Mouse (Mus musculus) liver (tissue): ENCODE results near the gene Pom121.

ENCODE experiments used
- DNase-seq: peaks from one replicate; pipeline ENCODE4 v3.0.0-alpha.2; 2020; ENCODE audit warnings: mixed read lengths

Gene Pom121

DNA sequence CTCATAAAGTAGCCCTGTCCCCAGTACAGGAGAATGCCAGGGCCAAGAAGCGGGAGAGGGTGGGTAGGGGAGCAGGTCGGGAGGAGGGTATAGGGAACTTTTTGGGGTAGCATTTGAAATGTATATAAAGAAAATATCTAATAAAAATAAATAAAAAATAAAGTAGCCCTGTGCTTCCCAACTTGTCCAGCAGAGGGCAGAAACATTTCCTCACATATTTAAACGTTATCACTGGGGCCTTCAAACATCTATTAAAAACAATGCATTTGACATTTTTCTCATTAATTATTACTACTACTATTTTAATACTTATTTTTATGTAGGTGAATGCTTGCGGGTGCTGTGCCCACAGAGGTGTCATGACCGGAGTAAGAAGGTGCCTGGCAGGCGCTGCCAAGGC, 26.5 kb downstream of the Pom121 start:
- no peak for DNase-seq

- DNase-seq = peak; percentile 30
Observed at GRCm38 (mm10) chr5:135363540-135363939, 30.8 kb downstream of the Pom121 start.

- no peak for DNase-seq
Observed at GRCm38 (mm10) chr5:135362572-135362971, 31.8 kb downstream of the Pom121 start.

GRCm38 (mm10) chr5:135359772-135360171, 34.6 kb downstream of the Pom121 start:
- no peak for DNase-seq

DNA sequence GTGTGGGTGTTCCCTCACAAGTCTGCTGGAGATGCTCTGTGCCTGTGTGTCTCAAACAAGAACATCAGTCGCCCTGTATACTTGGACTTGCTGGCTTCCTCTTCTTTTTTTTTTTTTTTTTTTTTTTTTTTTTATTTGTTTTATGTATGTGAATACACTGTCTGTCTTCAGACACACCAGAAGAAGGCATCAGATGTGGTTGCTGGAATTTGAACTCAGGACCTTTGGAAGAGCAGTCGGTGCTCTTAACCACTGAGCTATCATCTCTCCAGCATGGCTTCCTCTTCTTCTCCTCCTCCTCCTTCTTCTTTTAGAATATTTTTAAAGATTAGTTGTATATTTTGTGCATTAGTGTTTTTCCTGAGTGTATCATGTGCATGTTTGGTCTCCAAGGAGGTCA, 36.8 kb downstream of the Pom121 start:
- no peak for DNase-seq

GRCm38 (mm10) chr5:135356090-135356489, 38.3 kb downstream of the Pom121 start:
- no peak for DNase-seq

GRCm38 (mm10) chr5:135353564-135353963, 40.8 kb downstream of the Pom121 start:
- peak; percentile 34 for DNase-seq

GRCm38 (mm10) chr5:135352995-135353394, 41.4 kb downstream of the Pom121 start, which contains the start of gene Trim50:
TSS of gene Trim50 (plus strand) at chr5:135353295.
- DNase-seq = no peak

GRCm38 (mm10) chr5:135351606-135352005, 42.7 kb downstream of the Pom121 start:
- DNase-seq = no peak

DNA sequence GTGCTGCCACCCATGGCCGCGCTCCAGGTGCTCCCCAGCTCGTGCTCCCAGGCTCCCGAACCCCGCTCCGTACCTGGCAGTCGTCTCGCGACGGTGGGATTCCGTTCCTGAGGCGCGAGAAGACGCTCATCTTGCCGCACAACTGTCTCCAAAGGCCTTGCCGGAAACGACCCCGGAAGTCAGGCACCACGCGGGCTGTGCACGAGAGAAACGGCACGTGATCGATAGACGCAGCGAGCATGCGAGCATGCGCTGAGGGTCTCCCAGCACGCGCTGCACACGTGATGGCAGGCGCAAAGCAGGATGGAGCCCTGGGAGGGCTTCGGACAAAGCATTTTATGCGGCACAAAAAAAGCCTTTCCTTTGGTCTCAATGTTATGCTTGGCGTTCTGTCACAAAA, 44.5 kb downstream of the Pom121 start, which contains the start of gene Fkbp6:
TSS of gene Fkbp6 (minus strand) at position 183 of the 400 bp plus-strand sequence.
- DNase-seq = no peak

DNA sequence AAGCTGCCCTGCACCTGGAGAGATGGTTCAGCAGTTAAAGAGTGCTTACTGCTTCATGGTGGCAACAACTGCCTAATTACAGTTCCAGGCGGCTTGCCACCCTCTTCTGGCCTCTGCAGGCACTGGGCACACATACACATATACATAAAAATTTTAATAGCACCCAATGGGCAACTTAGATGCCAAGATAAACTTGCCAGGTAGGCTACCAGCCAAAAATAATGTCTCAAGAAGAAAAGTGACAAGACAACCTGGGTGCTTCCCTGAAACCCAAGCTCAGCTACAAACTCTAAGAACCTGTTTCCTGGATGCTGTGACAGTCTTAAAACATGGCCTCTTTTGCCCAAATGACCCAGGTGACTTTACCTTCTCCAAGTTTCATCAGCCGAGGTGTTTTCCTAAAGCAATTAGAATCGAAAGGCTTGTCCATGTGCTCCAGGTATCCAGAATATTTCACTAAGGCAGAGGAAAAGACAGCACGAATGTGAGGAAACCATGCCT, 46.8 kb downstream of the Pom121 start:
- no peak for DNase-seq

DNA sequence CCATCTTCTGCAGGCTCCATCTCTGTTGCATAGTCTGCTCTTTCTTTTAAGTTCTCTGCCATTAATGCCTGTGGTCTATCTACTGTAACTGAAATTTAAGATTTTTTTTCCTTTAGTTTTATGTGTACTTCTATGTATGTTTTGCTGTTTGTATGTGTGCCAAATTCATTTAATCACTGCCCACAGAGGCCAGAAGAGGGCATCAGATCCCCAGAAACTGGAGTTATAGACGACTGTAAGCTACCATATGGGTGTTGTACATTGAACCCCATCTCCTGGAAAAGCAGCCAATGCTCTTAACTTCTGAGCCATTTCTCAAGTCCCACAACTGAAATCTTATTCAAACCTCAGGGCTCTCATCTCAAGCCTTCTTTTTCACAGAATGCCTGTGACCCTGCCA, 47.9 kb downstream of the Pom121 start:
- DNase-seq = no peak

GRCm38 (mm10) chr5:135345989-135346388, 48.4 kb downstream of the Pom121 start:
- no peak for DNase-seq

DNA sequence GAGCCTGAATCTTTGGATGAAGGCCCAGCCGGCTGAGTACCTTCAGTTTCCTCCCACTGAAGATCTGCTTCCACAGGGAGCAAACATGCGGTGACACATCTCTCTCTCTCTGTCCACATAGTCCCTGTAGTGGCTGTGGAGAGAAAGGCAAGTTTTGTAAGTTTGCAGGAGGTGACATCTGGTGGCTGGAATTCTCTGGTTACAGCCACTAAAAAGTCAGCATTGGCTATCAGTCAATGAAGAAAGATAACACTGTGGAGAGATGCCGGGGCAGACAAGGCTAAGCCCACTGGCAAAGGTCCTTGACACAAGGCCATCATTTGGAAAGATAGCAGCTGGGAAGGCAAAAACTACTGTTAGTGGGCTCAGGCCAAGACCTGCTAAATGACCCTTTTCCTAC, 56.8 kb downstream of the Pom121 start:
- DNase-seq = no peak

- no peak for DNase-seq
Observed at GRCm38 (mm10) chr5:135331161-135331560, 63.2 kb downstream of the Pom121 start.

- DNase-seq = no peak
Observed at GRCm38 (mm10) chr5:135330201-135330600, 64.1 kb downstream of the Pom121 start.

DNA sequence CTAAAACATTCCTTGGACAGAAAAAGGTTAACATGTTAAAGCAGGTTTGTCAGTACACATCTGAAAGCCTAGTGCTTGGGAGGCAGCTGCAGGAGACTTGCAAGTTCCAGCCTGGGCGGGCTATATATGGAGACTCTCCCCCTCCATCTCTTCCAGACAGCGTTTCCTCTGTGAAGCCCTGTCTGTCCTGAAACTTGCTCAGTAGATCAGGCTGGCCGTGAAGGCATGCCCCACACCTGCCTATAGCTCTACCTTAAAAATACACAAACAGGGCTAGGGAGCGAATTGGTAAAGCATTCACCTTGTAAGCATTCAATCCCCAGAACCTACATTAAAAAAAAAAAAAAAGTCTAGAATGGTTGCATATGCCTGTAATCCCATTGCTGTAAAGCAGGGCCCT, 64.9 kb downstream of the Pom121 start:
- DNase-seq = no peak
